Mouse (Mus musculus) embryonic fibroblast, embryonic 13.5 days (primary cell): ENCODE results near the gene Adprhl1.

Source experiments
- CTCF ChIP-seq: IDR thresholded peaks from 2 replicates; pipeline ENCODE4 v1.5.1; 2011; ENCODE audit warnings: mild to moderate bottlenecking, control low read depth, low read length, moderate library complexity, borderline replicate concordance; ENCODE audit not compliant: insufficient read depth
- POLR2A ChIP-seq: IDR thresholded peaks from 2 replicates; pipeline ENCODE4 v1.6.1; 2011; ENCODE audit warnings: low read depth, mild to moderate bottlenecking, control low read depth, low read length, moderate library complexity

DNA sequence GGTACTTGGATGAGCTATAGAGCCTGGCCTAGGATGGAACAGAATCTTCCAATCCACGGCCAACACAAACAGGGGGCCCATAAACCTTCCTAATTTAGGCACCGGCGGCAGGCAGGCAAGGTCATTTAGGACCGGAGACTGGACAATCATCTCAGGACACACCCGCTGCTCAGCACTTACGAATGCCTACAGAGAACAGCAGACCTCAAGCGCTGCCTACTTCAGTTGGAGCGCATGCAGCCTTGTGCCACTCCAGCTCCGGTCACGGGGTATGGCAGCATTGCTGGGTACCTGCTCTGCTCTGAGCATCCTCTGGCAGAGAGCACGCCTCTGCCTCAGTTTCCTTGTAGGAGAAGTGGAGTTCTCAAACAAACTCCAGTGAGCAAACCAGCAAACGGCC, 24.2 kb downstream of the Adprhl1 start:
- TF ChIP-seq POLR2A = no peak
- TF ChIP-seq CTCF = no peak
